Mouse (Mus musculus) liver, embryonic 14.5 days (tissue): Measurements from ENCODE around the gene Dcun1d3.

ENCODE experiments used
- CTCF ChIP-seq: IDR thresholded peaks from 2 replicates; pipeline ENCODE4 v1.5.1; 2016; ENCODE audit warnings: antibody characterized with exemption, low read depth, control low read depth
- EP300 ChIP-seq: IDR thresholded peaks from 2 replicates; pipeline ENCODE4 v1.6.1; 2016; ENCODE audit warnings: antibody characterized with exemption, low read depth

DNA sequence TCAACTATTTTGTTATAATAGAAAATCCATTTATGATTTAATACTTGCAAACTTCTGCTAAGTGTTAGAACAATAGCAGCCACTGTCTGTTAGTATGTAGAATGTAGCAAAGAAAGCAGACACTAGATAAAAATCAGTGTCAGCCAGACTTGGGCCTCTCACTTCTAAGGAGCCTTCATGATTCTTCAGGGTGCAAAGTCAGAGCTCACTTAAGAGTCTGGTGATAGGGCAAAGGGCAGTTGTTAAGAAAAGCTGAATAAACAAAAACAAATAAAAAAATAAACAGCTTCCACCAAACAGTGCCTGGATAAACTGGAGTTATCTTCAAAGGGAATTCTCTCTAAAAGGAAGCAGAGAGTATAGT, 35.1 kb downstream of the Dcun1d3 start:
- TF ChIP-seq CTCF, result no peak
- no peak for TF ChIP-seq EP300
